Mouse (Mus musculus) intestine, embryonic 15.5 days (tissue): ENCODE data around the gene Ccdc150. TPM values are rescaled to one million over a fixed set of nuclear protein-coding genes. Genes with fewer than 3 reads are reported as not detected.

Experiments used
- ATAC-seq: fragments of 200-750 bp; cut with Nextera tagmentation; 2 replicates; pipeline ENCODE4 v1.8.0; 2017; ENCODE audit warnings: moderate TSS enrichment, moderate library complexity
- H3K27ac ChIP-seq: fragments of 300-500 bp; sonication (generic); 2 replicates; pipeline ENCODE4 v1.5.1; 2015; ENCODE audit warnings: mild to moderate bottlenecking, inconsistent platforms
- H3K27me3 ChIP-seq: fragments of 300-500 bp; sonication (generic); replicated peaks from 2 replicates; pipeline ENCODE4 v1.6.1; 2015; ENCODE audit warnings: inconsistent platforms
- H3K36me3 ChIP-seq: fragments of 300-500 bp; sonication (generic); 2 replicates; pipeline ENCODE4 v1.6.1; 2015; ENCODE audit warnings: inconsistent platforms
- H3K4me1 ChIP-seq: fragments of 300-500 bp; sonication (generic); replicated peaks from 2 replicates; pipeline ENCODE4 v1.6.1; 2015; ENCODE audit warnings: inconsistent platforms
- H3K4me2 ChIP-seq: fragments of 300-500 bp; sonication (generic); replicated peaks from 2 replicates; pipeline ENCODE4 v1.6.1; 2015; ENCODE audit warnings: mild to moderate bottlenecking, inconsistent platforms
- H3K4me3 ChIP-seq: fragments of 300-500 bp; sonication (generic); replicated peaks from 2 replicates; pipeline ENCODE4 v1.5.1; 2015; ENCODE audit warnings: inconsistent platforms
- H3K9ac ChIP-seq: fragments of 300-500 bp; sonication (generic); 2 replicates; pipeline ENCODE4 v1.6.1; 2015; ENCODE audit warnings: inconsistent platforms
- H3K9me3 ChIP-seq: fragments of 300-500 bp; sonication (generic); 2 replicates; pipeline ENCODE4 v1.6.1; 2016; ENCODE audit warnings: inconsistent platforms
- WGBS: fragments of 180-500 bp; shearing (Covaris S2); methylation state at CpG from one replicate; pipeline ENCODE4 v1.1.7; 2015; 5-methylcytosine and 5-hydroxymethylcytosine counted together
- polyA plus RNA-seq: library from polyadenylated mRNA; unstranded; fragments of >200 nt; fragmentation: Nextera tagmentation; extraction: Ambion mirVana; gene quantifications from 2 replicates; pipeline ENCODE4 v1.2.1, GENCODE M21; 2015

Gene Ccdc150
- polyA plus RNA-seq, 1 experiment from 2014 or later = 0.14 TPM

DNA sequence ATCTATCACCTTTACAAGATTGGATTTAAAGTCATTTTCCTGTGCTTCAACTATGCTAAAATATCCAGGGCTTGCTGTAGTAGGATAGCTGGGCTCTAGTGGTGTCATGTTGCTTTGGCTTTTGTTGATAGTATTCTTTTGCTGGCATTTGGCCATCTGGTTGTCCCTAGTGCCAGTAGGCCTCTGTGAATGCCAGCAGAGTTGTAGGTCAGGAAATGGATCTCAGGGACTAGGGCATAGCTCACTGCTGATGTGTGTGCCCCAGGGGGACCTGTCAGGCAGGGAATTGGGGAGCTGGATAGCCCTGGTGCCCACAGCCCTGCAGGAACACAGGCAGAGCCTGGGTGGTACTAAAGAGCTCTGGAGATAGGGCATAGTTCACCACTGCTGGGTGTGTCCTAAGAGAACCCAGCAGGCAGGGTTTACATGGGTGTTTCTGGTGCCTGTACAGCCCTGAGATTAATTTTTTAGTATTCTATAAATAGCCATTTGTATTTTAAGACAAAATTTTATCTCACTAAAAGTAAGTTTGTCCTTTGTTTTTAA, 127.1 kb downstream of the Ccdc150 start:
- Histone ChIP-seq H3K27ac (no peak overlapping the region), H3K4me3 (no peak overlapping the region), H3K9ac (no peak overlapping the region), H3K4me2 (no peak overlapping the region), H3K27me3 (no peaks in the 10 kb centered on the region), H3K4me1 (no peaks in the 10 kb centered on the region), H3K36me3 (no peaks in the 10 kb centered on the region), H3K9me3 (no peaks in the 10 kb centered on the region)
- ATAC-seq = no peak; the same call in 1 of the 2 replicates

DNA sequence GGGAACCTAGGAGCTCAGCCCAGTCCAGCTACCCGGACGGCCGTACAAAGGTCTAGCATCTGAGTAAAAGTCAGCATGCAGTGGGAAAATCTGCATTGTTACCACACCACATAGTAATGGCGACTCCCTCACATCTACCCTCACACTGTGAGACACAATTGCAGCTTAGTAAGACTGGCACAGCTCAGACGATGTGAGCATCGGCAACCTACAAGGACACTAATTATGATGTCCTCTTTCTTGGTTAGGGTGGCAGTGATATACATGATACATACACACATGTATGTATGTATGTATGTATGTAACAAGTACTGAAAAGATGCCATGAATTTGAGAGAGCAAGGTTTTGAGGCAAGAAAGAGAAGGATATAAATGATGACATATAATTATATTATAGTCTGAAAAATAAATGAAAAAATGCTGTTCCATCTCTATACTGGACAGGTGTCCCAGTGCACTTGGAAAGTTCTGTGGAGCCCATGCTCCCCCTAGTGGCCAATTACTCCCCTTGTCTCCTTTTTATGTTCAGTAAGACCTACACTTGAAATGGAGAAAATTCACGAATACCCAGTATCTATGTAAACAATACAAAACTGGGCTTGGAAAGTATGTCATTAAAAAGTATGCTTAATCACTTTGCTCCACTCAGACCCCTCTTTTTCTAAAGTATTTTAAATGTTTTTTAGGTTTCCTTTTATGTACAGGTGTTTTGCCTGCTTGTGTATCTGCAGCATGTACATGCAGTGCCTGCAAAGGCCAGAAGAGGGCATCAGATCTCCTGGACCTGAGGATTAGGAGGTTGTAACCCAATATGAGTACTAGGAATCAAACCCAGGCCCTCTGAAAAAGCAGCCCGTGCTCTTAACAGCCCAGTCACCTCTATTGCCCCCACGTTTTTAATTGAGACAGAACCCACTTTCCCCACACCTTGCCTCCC, 130.8 kb downstream of the Ccdc150 start:
- no peak for ATAC-seq
- H3K27me3 ChIP-seq = no peaks in the 10 kb centered on the region
- no peaks in the 10 kb centered on the region for H3K4me1 ChIP-seq
- H3K9me3 ChIP-seq = no peaks in the 10 kb centered on the region
- H3K36me3 ChIP-seq = no peaks in the 10 kb centered on the region
- no peak overlapping the region for H3K9ac ChIP-seq
- H3K27ac ChIP-seq = no peak overlapping the region
- WGBS = 91% methylated on average over 9 of the region's 9 CpGs
- no peak overlapping the region for H3K4me3 ChIP-seq
- H3K4me2 ChIP-seq = no peak overlapping the region

DNA sequence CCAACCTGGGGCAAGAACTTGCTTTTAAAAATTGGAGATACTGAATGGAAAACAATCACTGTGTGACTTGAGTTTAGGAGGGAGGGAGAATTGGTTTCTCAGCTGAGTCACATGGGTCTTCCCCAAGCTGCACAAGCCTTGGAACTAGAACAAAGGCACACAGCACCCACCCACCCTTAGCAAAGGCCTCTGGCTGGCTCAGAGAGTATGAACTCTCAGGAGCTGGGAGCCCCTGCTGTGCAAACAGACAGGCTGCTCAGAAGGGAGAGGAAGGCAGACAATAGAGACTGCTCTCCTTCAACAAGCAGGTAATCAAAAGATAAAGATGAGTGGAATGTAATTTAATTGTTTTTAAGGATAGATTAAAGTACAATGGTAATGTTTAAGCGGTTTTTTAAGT, 133.7 kb downstream of the Ccdc150 start:
- Histone ChIP-seq H3K27me3 (no peaks in the 10 kb centered on the region), H3K36me3 (no peaks in the 10 kb centered on the region), H3K4me3 (no peak overlapping the region), H3K9me3 (no peaks in the 10 kb centered on the region), H3K27ac (no peak overlapping the region), H3K9ac (no peak overlapping the region), H3K4me1 (no peaks in the 10 kb centered on the region), H3K4me2 (no peak overlapping the region)
- whole genome bisulfite sequencing = 40% methylated on average over 1 of the region's 1 CpGs
- ATAC-seq = no peak

DNA sequence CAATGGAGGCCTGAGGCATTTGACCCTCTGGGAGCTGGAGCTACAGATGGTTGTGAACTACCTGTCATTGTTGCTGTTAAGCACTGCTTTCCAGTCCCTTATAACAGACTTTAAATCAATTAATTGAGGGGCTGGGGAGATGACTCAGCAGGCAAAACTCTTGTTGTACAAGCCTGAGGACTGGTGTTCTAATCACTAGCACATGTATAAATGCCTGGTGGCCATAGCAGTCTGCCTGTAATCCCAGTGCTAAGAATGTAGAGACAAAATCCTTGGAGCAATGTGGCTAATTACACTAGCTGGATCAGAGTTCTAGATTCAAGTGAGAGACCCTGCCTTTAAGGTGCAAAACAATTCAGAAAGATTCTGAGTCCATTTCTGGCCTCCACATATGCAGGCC, 152.3 kb downstream of the Ccdc150 start:
- no peaks in the 10 kb centered on the region for H3K4me1 ChIP-seq
- peaks cover 15% of the 10 kb centered on the region for H3K36me3 ChIP-seq
- H3K9ac ChIP-seq = no peak overlapping the region
- ATAC-seq = no peak
- no peak overlapping the region for H3K4me3 ChIP-seq
- H3K27ac ChIP-seq = no peak overlapping the region
- no peaks in the 10 kb centered on the region for H3K27me3 ChIP-seq
- H3K9me3 ChIP-seq = no peaks in the 10 kb centered on the region
- H3K4me2 ChIP-seq = no peak overlapping the region

Other genes with a start within 250 kb of the Ccdc150 start
- 1.4 and 1.8 TPM in 2 replicates for gene Hecw2, start 55.5 kb upstream of the Ccdc150 start, polyA plus RNA-seq
- 17.5 and 20.8 TPM in 2 replicates for gene Gtf3c3, start 188.3 kb downstream of the Ccdc150 start, polyA plus RNA-seq